Mouse (Mus musculus) kidney, adult 9 months (tissue): ENCODE measurements around the gene Ncbp3.
A peak's percentile ranks its signal among the peaks of the same experiment; 100 is the strongest.

Experiments used
- DNase-seq: peaks from one replicate; pipeline ENCODE4 v3.0.0; 2022

The Ncbp3 gene

DNA sequence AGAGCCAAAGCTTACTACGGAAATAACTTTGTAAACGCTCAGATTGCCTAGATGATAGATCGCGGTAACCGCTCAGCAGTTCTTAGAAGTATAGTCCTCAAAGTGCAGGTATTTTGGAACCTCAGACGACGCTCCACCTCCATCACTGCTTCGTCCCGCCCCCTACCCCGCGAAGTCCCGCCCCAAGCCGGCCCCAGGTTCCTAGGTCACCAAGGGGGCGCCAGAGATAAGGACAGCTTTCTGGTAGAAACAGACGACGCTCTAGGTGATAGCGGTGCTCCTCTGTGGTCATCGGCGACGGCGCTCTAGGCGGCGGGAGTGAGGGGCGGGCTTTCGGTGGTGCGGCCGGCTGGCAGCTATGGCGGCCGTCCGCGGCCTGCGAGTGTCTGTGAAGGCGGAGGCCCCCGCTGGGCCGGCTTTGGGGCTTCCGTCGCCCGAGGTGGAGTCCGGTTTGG is at the start of gene Ncbp3:
TSS of gene Ncbp3 (plus strand) at position 242 of the 455 bp plus-strand sequence.
- peak; percentile 98 for DNase-seq

DNA sequence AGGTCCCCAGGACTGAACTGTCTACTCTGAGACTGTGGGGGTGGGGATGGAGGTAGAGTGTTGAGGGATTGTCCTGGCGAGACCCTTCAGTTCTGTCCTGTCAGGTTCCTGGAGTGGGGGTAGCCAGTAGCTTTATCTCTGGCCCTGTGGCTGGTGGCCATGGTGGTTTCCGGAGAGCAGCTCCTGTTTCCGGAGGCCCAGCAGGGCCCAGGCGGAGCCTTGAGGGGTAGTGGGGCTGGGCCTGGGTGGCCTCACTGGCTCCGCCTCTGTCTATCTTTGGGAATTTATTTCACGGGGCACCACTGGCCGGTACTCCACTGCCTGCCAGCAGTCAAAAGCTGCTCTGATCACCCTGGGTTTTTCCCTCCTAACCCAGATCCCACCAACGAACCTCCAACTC is 48.8 kb upstream of the Ncbp3 start, which contains the start of gene P2rx1:
TSS of gene P2rx1 (plus strand) at position 333 of the 400 bp plus-strand sequence.
- DNase-seq, result peak; percentile 32

DNA sequence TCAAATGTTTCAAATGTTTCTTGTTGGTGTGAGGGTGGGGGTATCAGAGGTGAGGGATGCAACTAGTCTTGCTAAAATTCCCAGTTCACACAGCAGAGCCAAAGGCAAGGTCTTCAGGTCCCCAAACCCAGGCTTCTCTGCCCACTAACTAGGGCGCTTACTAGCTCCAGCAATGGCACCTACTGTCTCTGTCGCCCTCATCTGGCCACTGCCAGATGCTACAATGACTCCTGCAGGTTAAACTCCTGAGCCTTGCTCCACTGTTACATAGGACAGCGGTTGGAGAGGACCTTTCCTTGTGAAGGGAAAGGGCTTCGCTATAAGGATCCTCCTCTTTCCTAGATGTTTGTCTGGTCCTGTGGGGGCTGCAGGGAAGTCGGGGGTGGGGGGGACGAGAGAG is 46.6 kb upstream of the Ncbp3 start:
- DNase-seq, result peak; percentile 81

DNA sequence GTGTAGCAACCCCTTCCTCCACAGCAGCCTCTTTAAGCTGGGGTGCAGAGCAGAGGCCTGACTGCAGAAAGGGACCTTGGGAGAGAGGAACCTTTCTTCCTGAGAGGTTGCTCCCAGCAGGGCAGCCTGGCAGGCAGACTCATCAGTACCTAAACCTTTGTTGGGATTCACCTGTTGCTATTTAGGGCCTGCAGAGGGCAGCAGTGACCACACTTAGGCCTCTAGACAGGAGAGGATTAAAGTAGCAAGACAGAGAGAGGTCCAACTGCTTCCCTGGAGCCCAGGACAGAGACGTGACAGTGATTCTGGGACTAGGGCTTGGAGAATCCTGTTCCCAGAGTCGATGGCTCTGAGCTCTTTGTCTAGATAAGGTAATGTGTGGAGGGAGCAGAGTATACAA is 41.2 kb upstream of the Ncbp3 start:
- peak; percentile 73 for DNase-seq

DNA sequence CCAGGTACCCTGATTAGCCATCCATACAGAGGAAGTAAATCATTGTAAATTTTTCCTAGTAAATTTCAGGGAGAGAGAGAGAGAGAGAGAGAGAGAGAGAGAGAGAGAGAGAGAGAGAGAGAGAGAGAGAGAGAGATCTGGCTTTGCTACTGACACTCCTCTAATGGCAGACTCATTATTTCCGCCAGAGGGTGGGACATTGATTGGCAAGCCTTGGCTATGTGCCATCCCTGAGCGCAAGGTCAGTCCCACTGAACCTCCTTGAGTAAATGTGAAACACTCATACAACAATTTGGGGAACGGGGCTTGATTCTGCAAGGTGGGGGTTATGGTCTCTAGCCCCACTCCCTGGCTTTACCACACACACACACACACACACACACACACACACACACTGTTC is 40.5 kb upstream of the Ncbp3 start:
- DNase-seq, result no peak

DNA sequence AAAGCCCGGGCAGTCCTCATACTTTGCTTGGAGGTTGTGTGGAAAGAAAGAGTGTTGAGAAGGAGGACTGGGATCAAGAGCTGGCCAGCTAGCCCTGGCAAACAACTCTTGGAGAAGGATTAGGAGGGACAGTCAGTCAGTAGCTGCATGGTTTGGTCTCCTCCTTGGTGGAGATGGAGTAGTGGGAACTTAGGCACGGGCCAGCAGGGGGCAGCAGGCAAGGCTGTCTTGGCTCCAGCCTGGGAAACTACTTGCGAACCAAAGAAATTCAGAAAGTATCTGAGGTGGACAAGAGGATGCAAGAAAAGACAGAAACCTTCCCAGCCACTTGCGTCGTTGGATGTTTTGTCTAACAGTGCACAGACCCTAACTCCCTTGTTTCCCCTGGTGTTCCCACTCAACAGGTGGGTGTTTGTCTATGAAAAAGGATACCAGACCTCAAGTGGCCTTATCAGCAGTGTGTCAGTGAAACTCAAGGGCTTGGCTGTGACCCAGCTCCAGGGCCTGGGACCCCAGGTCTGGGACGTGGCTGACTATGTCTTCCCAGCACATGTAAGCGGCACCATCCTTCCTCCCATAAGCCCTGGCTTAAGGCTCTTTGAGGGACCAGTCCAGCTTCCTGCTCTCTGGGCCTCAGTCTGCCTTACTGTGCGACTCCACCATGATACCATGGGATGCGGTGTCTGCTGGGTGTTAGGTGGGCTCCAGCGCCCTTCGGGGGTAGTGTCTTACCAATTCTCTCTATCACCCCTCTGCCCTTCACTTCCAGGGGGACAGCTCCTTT is 39.7 kb upstream of the Ncbp3 start:
- peak; percentile 62 for DNase-seq

DNA sequence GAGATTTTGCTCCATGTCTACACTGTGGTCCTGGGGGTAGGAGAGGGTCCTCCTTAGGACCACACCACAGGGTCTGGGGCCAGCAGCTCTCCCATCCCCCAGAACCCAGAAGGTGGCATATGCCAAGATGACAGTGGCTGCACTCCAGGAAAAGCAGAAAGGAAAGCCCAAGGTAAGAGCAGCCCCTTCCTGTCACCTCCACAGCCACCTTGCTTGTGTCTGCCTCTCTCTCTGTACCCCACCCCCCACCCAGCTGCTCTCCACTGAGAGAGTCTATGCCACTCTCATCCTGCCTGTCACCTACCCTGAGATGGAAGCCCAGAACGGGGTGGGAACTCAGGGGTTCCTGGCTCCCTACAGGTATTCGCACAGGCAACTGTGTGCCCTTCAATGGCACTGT is 38.8 kb upstream of the Ncbp3 start:
- no peak for DNase-seq

DNA sequence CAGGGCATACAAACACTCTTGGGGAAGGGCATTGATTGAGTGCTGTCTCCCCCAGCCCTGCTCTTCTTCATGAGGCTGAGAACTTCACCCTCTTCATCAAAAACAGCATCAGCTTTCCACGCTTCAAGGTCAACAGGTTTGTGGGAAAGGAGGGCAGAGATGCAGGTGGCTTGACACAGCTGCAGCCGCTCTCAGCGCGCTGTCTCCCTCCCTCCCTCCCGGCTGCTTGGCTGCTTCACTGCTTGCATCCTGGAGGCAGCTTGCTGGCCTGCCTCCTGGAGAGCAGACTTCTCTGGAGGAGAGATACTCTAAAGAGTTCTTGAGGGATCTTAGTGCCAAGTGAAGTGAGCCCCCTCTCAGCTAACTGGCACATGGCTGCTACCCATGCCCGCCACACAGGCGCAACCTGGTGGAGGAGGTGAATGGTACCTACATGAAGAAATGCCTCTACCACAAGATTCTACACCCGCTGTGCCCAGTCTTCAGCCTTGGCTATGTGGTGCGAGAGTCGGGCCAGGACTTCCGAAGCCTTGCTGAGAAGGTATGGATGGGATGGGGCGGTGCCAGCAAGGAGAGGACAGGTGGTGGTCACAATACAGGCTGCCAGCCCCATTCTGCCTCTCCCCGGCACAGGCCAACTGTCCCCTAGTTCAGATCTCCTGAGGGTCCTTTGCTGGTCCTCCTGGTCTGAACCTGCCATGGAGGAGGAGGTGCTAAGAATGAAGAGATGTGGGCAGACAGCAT is 37.9 kb upstream of the Ncbp3 start:
- no peak for DNase-seq

DNA sequence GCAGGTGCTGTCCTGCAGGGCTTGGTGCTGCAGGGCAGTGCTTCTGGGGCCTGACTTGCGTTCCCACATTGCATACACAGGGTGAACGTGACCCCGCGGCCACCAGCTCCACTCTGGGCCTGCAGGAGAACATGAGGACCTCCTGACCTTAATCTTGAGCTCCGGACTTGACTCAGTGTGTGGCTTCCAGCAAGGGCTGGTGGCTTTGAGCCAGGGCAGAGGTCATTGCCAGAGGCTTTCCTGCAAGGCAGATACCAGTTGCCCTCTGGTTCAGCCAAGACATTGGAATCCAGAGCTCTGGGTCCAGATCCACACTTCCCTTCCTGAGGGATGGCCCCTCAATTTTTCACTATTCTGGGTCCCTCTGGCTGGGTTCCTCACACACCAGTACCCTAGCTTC is 33.6 kb upstream of the Ncbp3 start:
- DNase-seq, result peak; percentile 77

DNA sequence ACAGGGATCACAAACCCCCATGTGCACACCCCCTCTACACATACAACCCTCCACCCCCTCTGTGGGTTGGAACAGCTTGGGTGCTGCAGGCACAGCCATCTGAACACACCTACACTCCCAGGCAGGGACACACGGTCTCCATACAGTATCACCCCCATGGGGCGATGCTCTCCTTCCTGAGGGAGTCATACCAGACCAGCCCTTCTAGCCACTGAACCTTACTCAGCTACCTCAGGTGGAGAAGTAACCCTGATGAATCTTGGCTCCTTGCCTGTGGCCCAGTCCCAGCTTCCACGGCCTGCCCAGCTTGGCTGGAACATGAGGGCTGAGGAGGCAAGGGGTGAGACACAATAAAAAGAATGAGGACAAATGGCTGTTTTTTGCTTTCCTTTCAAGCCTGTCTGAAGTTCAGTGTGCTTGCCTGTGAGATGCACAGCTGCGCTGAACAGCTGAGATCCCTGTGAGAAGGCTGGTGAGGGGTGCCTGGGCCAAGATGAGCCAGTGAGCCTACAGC is 32.7 kb upstream of the Ncbp3 start:
- peak; percentile 80 for DNase-seq

DNA sequence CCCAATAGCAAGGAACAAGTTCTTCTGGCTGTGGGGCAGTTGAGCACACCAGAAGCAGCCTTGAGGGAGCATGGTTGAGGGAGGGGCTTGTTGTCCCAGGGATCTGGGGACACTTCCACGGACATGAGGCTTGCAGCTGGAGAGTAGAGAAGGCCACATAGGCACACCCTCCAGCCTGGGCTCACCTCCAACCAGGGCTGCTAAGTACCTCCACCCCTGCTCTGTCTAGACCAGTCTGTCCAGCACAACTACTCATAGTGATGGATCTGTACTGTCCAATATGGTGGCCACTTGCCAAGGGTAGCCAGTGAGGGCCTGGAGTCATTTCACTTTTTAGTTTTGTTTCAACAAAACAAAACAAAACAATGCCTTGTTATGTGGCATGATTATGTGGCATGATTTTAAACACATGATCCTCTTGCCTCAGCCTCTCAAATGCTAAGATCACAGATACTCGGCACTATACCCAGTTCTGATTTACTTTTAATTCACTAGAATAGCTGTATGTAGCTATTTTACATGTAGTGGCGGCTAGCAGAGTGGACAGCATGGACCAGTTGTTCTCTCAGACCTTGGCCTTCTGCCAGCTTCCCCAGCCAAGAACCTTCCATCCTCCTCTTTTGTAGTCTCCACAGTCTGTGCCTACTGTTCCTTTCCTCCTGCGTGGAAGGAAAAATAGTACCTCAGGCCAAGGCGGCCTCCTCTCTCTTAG is 32.0 kb upstream of the Ncbp3 start:
- no peak for DNase-seq

DNA sequence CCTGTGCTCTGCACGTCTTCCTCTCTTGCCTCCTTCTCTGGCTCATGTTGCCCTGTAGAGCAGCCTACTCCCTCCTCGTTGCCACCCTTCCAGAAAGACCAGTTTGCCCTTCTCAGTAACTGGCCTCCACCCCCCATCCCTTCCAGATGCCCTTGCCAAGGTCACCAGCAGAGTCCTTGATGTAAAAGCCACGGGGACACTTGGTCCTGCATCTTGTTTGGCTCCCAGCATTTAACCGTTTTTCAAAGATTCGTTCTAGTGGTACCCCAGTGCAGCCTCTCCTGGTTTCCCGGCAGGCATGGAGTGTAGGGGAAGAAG is 31.5 kb upstream of the Ncbp3 start:
- DNase-seq, result no peak

DNA sequence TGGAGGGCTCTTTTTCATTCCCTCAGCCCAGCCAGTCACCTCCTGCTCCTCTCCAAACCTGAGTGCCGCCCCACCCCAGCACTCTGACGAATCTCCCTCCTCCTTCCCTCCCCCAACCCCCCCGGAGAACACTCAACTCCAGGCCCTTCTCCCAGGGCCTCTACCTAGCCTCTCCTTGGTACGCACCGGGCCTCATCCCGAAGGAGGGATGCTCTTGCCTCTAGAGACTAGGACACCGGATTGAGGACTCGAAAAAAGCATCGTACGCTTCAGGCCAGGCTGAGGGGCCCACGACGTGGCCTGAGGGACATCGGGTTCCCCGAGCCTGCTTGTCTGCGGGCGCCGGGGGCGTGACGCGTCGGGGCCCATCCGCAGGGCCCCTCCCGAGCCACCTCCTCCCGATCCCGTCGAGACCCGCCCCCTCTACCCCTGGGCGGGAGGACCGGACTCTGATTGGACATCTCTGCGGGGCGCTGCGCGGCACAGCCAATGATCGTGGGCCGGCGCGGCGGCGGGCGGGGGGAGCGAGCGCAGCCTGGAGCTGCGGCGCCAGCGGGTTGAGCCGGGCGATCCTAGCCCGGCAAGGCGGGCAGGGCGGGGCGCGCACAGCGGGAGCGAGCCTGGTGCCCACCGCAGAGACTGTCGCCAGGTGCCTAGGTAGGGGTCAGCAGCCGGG is 29.0 kb upstream of the Ncbp3 start, which contains the start of gene Camkk1:
TSS of gene Camkk1 (plus strand) at position 538 of the 676 bp plus-strand sequence.
- DNase-seq, result peak; percentile 88

DNA sequence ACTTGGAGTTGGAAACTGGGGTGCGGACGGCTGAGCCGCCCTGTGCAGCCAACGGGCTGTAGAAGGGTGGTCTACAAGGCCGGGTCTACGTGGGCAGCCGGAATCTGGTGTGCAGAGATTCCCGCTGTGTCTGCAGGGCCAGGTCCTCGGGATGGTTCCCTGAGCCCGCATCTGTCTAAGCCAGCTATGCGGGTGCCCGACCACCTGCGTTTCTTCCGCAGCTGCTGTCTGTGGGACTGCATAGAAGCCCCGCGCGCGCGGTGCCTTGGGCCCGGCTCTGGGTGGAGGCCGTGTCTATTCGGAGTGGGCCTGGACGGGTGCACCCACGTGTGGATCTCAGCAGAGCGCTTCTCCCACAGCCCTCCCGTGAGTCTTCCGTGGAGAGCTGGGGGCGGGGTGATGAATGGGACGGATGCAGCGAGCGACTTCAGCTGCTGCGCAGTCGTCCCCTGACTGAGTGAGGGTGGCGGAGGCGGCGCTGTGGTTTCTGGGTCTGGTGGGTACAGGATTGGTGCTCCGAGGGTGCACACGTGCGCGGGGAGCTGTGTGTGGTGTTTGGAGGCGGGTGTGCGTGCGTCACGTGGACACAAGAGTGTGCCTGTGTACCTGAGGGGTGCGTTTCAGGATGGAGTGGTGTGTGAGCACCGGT is 28.3 kb upstream of the Ncbp3 start:
- no peak for DNase-seq

DNA sequence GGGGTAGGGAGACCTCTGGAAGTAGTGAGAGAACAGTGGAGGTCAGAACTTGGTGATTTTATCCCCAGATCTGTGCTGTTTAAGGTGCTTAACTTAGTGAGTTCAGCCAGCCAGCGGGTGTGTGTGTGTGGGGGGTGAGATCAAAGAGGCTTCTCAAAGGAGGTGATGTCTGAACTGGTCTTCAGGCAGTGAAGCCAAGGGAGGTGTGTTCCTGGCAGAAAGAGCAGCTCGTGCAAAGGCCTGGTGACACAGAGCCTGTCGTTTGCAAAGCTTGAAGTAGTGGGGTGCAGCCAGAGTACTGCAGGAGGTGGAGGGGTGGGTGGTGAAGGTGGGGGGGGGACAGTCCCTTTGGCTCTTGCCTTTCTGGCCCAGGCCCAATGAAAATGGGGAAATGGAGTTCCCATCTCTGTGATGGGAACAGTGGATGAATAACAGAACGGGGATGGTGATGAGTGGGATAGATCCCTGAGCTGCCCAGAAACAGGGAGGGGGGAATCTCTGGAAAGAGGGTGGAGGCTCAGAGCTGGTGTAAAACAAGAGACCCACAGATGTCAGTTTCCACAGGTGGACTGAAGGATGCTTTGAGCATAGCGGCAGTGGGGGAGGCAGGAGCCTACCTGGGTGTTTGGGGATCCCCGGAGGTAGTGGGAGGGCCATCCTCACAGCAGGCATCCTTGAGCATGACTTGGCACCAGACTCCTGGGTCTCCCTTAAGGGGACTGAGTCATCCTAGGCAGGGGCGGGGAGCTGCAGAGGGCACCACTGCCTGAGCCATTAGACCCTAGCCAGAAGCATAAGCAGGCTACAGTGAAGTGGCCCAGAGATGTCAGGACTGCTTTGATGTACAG is 26.4 kb upstream of the Ncbp3 start:
- no peak for DNase-seq

DNA sequence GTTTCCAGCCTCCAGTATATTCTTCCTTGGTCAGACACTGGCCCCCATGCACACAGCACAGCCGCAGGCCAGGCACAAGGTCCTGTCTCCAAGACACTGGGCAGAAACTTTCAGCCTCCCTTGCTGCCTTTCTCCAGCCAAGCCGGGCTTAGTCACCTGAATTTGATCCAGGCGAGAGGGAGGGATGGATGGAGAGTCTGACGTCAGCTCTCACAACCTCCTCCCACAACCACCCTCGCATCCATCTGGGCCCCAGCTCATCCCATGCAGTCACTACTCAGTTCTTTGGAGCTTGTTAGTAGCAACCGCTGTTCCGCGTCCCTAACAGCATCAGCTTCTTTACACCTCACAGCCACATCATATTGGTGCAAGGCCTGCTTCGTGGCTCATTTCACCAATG is 24.5 kb upstream of the Ncbp3 start:
- no peak for DNase-seq

DNA sequence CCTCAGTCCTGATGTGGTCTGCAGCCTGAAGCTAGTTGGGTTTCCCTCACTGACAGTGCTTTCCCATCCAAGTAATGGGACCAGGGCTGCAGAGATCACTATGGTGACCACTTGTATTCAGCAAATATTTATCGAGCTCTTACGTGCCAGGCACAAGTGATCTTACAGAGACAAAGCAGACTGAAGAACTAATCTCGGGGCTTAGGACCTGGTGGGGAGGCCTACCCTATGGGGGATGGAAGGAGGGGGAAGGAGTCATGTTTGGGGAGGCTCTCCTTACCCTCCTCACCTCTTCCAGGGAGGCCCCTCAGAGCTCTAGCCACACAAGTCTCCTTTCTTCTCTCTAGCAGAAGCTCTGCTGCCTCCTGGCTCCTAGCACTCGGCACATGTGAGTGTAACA is 23.8 kb upstream of the Ncbp3 start:
- DNase-seq, result no peak

DNA sequence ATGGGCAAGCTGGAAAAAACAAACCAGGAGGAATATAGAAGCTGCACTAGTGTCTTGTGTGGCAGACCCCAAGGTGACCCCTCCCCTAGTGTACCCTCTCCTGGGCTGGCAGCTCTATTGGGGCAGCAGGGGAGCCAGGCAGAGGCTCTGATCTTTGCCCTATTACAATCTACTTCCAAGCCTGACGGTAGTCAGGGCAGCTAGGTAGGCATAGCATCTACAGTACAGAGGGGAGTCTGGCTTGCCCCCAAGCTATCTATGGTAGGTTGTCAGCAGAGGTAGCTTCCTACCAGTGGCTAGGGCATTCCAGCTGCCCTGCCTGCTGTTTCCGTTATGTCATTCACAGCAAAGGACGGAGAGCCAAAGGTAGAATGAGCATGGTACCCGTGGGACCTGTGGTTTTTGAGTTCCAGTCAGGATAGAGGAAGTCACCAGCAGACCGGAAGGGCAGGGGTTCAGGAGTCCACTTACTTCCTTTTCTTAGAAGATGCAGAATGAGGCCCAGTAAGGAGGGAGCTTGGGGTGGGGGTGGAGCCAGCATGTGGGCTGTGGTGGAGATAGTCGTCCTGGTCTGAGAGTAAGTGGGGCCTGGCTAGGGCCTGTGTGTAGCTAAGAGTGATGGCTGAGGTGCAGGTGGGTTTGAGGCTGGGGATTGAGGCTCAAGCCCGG is 23.2 kb upstream of the Ncbp3 start:
- DNase-seq, result peak; percentile 64

DNA sequence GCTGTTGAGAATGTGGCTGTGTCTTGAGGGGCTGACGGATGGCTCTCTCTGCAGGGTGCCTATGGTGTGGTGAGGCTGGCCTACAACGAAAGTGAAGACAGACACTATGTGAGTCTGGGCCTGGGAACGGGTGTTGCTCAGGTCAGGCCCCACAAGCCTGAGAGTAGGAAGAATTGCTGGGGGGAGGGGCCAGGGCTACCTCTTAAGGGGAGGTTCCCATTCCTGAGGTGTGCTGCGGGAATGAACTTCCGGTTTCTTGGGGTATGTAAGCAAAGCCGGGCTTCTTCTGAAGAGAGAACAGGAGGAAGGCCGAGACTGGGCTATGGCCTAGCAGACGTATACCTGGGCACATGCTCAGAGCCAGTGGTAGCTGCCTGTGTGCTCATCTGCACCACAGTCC is 20.6 kb upstream of the Ncbp3 start:
- no peak for DNase-seq

DNA sequence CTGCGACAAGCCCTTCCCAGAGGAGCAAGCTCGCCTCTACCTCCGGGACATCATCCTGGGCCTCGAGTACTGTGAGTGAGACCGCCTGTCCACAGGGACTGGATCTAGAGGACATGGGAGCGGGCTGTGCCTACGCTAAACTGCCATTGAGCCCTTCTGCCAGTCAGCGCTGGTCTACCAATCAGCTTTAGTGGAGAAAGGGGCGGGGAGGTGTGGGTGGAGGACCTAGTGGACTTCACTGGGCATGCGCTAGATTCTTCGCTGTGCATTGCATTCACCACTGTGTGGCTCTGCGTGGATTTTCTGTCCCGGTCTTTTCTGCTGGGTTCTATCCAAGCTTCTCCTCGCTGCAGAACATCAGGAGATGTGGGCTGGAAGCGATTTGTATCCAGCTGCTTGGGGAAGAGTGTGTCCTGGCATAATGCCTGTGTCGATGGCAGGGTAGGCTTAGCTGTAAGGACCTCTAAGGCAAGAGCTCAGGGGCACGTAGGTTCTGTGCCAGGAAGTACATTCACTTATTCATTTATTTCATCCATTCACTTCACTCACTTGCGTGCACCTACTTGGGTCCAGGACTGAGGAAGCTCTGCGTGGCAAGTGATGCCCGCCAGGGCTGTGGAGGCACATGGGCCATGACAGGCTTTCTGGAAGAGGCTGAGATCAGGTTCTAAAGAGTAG is 16.6 kb upstream of the Ncbp3 start:
- peak; percentile 93 for DNase-seq
